Mouse (Mus musculus) lung, postnatal 0 days (tissue): ENCODE data around the gene Ccl5.

Experiments
- CTCF ChIP-seq: IDR thresholded peaks from 2 replicates; pipeline ENCODE4 v1.5.1; 2016; ENCODE audit warnings: antibody characterized with exemption, mild to moderate bottlenecking
- EP300 ChIP-seq: IDR thresholded peaks from 2 replicates; pipeline ENCODE4 v1.6.1; 2016; ENCODE audit warnings: antibody characterized with exemption, mild to moderate bottlenecking, control low read depth

GRCm38 (mm10) chr11:83578186-83578760 lies 48.0 kb upstream of the Ccl5 start, which contains the start of gene Ccl9:
- TF ChIP-seq CTCF, result no peak
- TF ChIP-seq EP300, result no peak
